Mouse (Mus musculus): ENCODE results near the gene Vax2. TPM values are rescaled to one million over a fixed set of nuclear protein-coding genes. Genes with fewer than 3 reads are reported as not detected.

Vax2 gene
- 0.14 TPM for polyA plus RNA-seq (2021)

- ATAC-seq: peak; percentile 55
- POLR2A ChIA-PET: no interaction called here
- CTCF ChIA-PET: no interaction called here
- TF ChIP-seq CTCF (IDR thresholded peaks at IDR 0.05): no peak
- in situ Hi-C loops (cut with MboI; ENCODE audit: low pct_unique_long_range_greater_than_20kb): no loop called here
- peaks cover 41% of the 10 kb centered on the region for H3K27me3 ChIP-seq
- DNase-seq (ENCODE audit: low read depth, low spot score): peak; percentile 27
These were observed at the start of gene Vax2 for GRCm38 (mm10) chr6:83711067-83711675. Gene Vax2, plus strand, starts transcription at chr6:83711264.

- H3K27me3 ChIP-seq: peaks cover 52% of the 10 kb centered on the region
- TF ChIP-seq CTCF (IDR thresholded peaks at IDR 0.05): no peak
- ChIA-PET POLR2A (no interaction called here), CTCF (interaction anchor here (2.7 kb wide), 1 partner anchor 82 kb away, joined by 10 read pairs; no protein-coding TSS in a partner anchor)
- in situ Hi-C loops (cut with MboI; ENCODE audit: low pct_unique_long_range_greater_than_20kb): no loop called here
- no peak for ATAC-seq
- DNase-seq (ENCODE audit: low read depth, low spot score): no peak
These were observed 46.1 kb upstream of the Vax2 start for GRCm38 (mm10) chr6:83665009-83665408.

GRCm38 (mm10) chr6:83673395-83673794 is 37.7 kb upstream of the Vax2 start:
- ChIA-PET POLR2A (no interaction called here), CTCF (interaction anchor here (0.9 to 1.1 kb wide), 3 partner anchors 8 to 90 kb away, joined by 3 to 6 read pairs (median 3); no protein-coding TSS in a partner anchor)
- H3K27me3 ChIP-seq: peaks cover 21% of the 10 kb centered on the region
- DNase-seq (ENCODE audit: low read depth, low spot score) (no peak), ATAC-seq (no peak)
- peak; percentile 88 for TF ChIP-seq CTCF (IDR thresholded peaks at IDR 0.05)
- in situ Hi-C loops (cut with MboI; ENCODE audit: low pct_unique_long_range_greater_than_20kb): loop anchor here (5.0 kb wide), 1 partner anchor 321 kb away; no protein-coding TSS in a partner anchor

DNA sequence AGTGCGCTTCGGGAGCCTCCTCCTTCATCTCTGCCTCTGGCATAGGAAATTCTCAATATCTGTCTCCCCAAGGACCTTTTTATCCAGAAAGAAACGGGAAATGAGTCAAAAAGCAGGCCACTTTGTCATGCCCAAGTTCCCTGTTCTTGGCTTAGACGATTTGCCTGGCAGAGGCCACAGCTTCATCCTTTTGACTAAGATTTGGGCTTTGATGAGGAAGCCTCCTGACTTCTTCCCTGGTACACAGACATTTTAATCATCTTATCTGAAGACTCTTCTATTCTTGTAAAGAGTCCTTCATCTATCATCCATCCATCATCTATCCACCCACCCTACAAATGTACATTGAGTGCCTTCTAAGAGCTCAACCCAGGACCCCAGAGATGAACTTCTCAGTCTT is 33.3 kb upstream of the Vax2 start, which contains the start of gene Cd207:
TSS of gene Cd207 (minus strand) at position 101 of the 400 bp plus-strand sequence.
- ATAC-seq: no peak

GRCm38 (mm10) chr6:83689374-83689773 is 21.7 kb upstream of the Vax2 start:
- H3K27me3 ChIP-seq: peaks cover 59% of the 10 kb centered on the region
- no peak for TF ChIP-seq CTCF (IDR thresholded peaks at IDR 0.05)
- DNase-seq (ENCODE audit: low read depth, low spot score): no peak
- in situ Hi-C loops (cut with MboI; ENCODE audit: low pct_unique_long_range_greater_than_20kb): loop anchor here (5.0 kb wide), 1 partner anchor 43 kb away; no protein-coding TSS in a partner anchor
- POLR2A ChIA-PET: no interaction called here
- CTCF ChIA-PET: interaction anchor here (0.8 to 3.0 kb wide), 4 partner anchors 8 to 87 kb away, joined by 3 to 11 read pairs (median 4); no protein-coding TSS in a partner anchor
- no peak for ATAC-seq

More for the DNA sequence above, 33.3 kb upstream of the Vax2 start, which contains the start of gene Cd207:
- H3K27me3 ChIP-seq: peaks cover 24% of the 10 kb centered on the region
- CTCF ChIA-PET: no interaction called here
- in situ Hi-C loops (cut with MboI; ENCODE audit: low pct_unique_long_range_greater_than_20kb): loop anchor here (5.0 kb wide), 1 partner anchor 95 kb away; no protein-coding TSS in a partner anchor
- DNase-seq (ENCODE audit: low read depth, low spot score): no peak
- no peak for TF ChIP-seq CTCF (IDR thresholded peaks at IDR 0.05)
- POLR2A ChIA-PET: no interaction called here

GRCm38 (mm10) chr6:83690277-83690676 is 20.8 kb upstream of the Vax2 start:
- TF ChIP-seq CTCF (IDR thresholded peaks at IDR 0.05): peak; percentile 80
- CTCF ChIA-PET: interaction anchor here (0.8 to 3.0 kb wide), 5 partner anchors 9 to 93 kb away, joined by 3 to 11 read pairs (median 4); no protein-coding TSS in a partner anchor
- in situ Hi-C loops (cut with MboI; ENCODE audit: low pct_unique_long_range_greater_than_20kb): loop anchor here (5.0 kb wide), 1 partner anchor 87 kb away; the partner anchor contains the start of gene Tex261
- POLR2A ChIA-PET: no interaction called here
- H3K27me3 ChIP-seq: peaks cover 60% of the 10 kb centered on the region
- DNase-seq (ENCODE audit: low read depth, low spot score) (no peak), ATAC-seq (no peak)

DNA sequence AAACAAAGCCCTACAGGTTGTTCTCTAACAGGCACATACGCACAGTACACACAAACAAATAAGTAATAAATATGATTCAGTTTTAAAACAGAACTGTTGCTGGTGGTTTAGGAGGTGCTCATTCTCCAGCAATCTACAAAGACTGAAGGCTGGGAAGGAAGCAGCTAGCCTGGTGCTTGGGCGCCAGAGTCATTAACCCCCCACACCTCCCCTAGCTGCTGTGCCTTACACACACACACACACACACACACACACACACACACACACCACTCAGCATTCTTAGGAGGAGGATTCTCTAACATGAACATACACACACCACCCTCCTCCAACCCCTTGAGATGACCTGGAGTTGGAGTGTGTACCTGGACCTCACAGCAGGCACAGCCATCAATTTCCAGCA is 20.1 kb upstream of the Vax2 start:
- DNase-seq (ENCODE audit: low read depth, low spot score): no peak
- in situ Hi-C loops (cut with MboI; ENCODE audit: low pct_unique_long_range_greater_than_20kb): loop anchor here (5.0 kb wide), 1 partner anchor 86 kb away; the partner anchor contains the start of gene Tex261
- TF ChIP-seq CTCF (IDR thresholded peaks at IDR 0.05): no peak
- ATAC-seq: no peak
- CTCF ChIA-PET: interaction anchor here (0.9 to 1.5 kb wide), 4 partner anchors 9 to 92 kb away, joined by 3 to 4 read pairs (median 4); no protein-coding TSS in a partner anchor
- peaks cover 57% of the 10 kb centered on the region for H3K27me3 ChIP-seq
- POLR2A ChIA-PET: no interaction called here

- no peak for TF ChIP-seq CTCF (IDR thresholded peaks at IDR 0.05)
- ChIA-PET POLR2A (no interaction called here), CTCF (interaction anchor here (2.0 kb wide), 1 partner anchor 35 kb away, joined by 6 read pairs; no protein-coding TSS in a partner anchor)
- DNase-seq (ENCODE audit: low read depth, low spot score) (no peak), ATAC-seq (no peak)
- in situ Hi-C loops (cut with MboI; ENCODE audit: low pct_unique_long_range_greater_than_20kb): loop anchor here (5.0 kb wide), 1 partner anchor 84 kb away; the partner anchor contains the start of gene Tex261
- peaks cover 64% of the 10 kb centered on the region for H3K27me3 ChIP-seq
These were observed 18.1 kb upstream of the Vax2 start for GRCm38 (mm10) chr6:83692962-83693361.

- TF ChIP-seq CTCF (IDR thresholded peaks at IDR 0.05): peak; percentile 76
- in situ Hi-C loops (cut with MboI; ENCODE audit: low pct_unique_long_range_greater_than_20kb): loop anchor here (5.0 kb wide), 1 partner anchor 83 kb away; the partner anchor contains the start of gene Tex261
- DNase-seq (ENCODE audit: low read depth, low spot score) (no peak), ATAC-seq (no peak)
- POLR2A ChIA-PET: no interaction called here
- CTCF ChIA-PET: interaction anchor here (0.6 to 2.0 kb wide), 13 partner anchors 10 to 87 kb away, joined by 3 to 13 read pairs (median 3); no protein-coding TSS in a partner anchor
- H3K27me3 ChIP-seq: peaks cover 64% of the 10 kb centered on the region
These were observed 17.2 kb upstream of the Vax2 start for GRCm38 (mm10) chr6:83693835-83694234.

- DNase-seq (ENCODE audit: low read depth, low spot score) (no peak), ATAC-seq (no peak)
- POLR2A ChIA-PET: no interaction called here
- in situ Hi-C loops (cut with MboI; ENCODE audit: low pct_unique_long_range_greater_than_20kb): no loop called here
- H3K27me3 ChIP-seq: peaks cover 65% of the 10 kb centered on the region
- TF ChIP-seq CTCF (IDR thresholded peaks at IDR 0.05): no peak
- CTCF ChIA-PET: interaction anchor here (1.2 to 1.9 kb wide), 2 partner anchors 15 to 35 kb away, joined by 3 to 6 read pairs; no protein-coding TSS in a partner anchor
These were observed 15.3 kb upstream of the Vax2 start for GRCm38 (mm10) chr6:83695731-83696130.

DNA sequence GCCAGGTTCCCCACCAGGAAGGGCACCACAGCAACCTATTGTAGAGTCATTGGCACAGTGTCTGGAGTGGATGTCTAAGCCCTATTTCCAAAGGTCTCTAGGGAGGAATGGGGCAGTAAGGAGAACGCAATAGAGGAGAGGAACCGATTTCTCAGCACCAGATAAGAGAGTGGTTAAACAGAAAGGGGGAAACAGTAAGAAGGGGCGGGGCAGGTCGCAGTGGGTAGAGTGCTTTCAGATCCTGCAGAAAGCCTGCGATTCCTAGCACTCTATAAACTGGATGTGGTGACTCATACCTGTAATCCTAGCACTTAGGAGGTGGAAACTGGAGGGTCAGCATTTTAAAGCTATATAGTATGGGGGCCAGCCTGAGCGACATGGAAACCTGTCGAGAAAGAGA is 14.4 kb upstream of the Vax2 start:
- in situ Hi-C loops (cut with MboI; ENCODE audit: low pct_unique_long_range_greater_than_20kb): no loop called here
- H3K27me3 ChIP-seq: peaks cover 72% of the 10 kb centered on the region
- ChIA-PET CTCF (interaction anchor here (1.2 kb wide), 1 partner anchor 14 kb away, joined by 3 read pairs; no protein-coding TSS in a partner anchor), POLR2A (no interaction called here)
- no peak for DNase-seq (ENCODE audit: low read depth, low spot score)
- TF ChIP-seq CTCF (IDR thresholded peaks at IDR 0.05): no peak
- no peak for ATAC-seq
